Mouse (Mus musculus): Measurements from ENCODE around the gene Rnaseh2a. TPM values are rescaled to one million over a fixed set of nuclear protein-coding genes. Genes with fewer than 3 reads are reported as not detected.

Rnaseh2a gene
- polyA plus RNA-seq, 1 experiment: 1,424 TPM

GRCm38 (mm10) chr8:84989311-84989731, 19.8 kb upstream of the Rnaseh2a start:
- Histone ChIP-seq H3K4me3 (ENCODE audit: control insufficient read depth, low read depth, low read length) (no peak overlapping the region), H3K27ac (ENCODE audit: control insufficient read depth, insufficient read depth, low read depth, low read length) (no peak overlapping the region), H3K4me1 (ENCODE audit: control insufficient read depth, insufficient read depth, low read length) (peaks cover 28% of the 10 kb centered on the region), H3K36me3 (ENCODE audit: control insufficient read depth, insufficient read depth, low read length) (no peaks in the 10 kb centered on the region), H3K27me3 (ENCODE audit: control insufficient read depth, insufficient read depth, low read length) (no peaks in the 10 kb centered on the region)
- TF ChIP-seq CTCF (IDR thresholded peaks at IDR 0.05; ENCODE audit: control insufficient read depth, insufficient read depth, insufficient replicate concordance, low read depth, low read length): no peak
- TF ChIP-seq POLR2A (IDR thresholded peaks at IDR 0.05; ENCODE audit: control insufficient read depth, low read depth, low read length): no peak

GRCm38 (mm10) chr8:84987903-84988302, 18.3 kb upstream of the Rnaseh2a start:
- TF ChIP-seq POLR2A (IDR thresholded peaks at IDR 0.05; ENCODE audit: control insufficient read depth, low read depth, low read length) (no peak), CTCF (IDR thresholded peaks at IDR 0.05; ENCODE audit: control insufficient read depth, insufficient read depth, insufficient replicate concordance, low read depth, low read length) (no peak)
- Histone ChIP-seq H3K27ac (ENCODE audit: control insufficient read depth, insufficient read depth, low read depth, low read length) (no peak overlapping the region), H3K4me1 (ENCODE audit: control insufficient read depth, insufficient read depth, low read length) (peaks cover 28% of the 10 kb centered on the region), H3K4me3 (ENCODE audit: control insufficient read depth, low read depth, low read length) (no peak overlapping the region), H3K27me3 (ENCODE audit: control insufficient read depth, insufficient read depth, low read length) (no peaks in the 10 kb centered on the region), H3K36me3 (ENCODE audit: control insufficient read depth, insufficient read depth, low read length) (no peaks in the 10 kb centered on the region)

DNA sequence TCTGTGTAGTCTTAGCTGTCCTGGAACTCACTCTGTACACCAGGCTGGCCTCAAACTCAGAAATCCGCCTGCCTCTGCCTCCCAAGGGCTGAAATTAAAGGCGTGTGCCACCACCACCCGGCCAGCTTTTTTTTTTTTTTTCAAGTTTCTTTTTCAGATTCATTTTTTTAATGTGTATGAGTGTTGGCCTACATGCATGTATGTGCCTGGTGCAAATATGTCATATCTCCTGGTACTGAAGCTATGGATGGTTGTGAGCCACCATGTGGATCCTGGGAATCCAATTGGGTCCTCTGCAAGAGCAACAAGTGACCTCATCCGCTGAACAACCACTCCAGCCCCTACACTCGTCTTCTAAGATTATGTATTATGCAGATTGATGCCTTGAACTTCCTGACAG, 17.8 kb upstream of the Rnaseh2a start:
- TF ChIP-seq CTCF (IDR thresholded peaks at IDR 0.05; ENCODE audit: control insufficient read depth, insufficient read depth, insufficient replicate concordance, low read depth, low read length) (no peak), POLR2A (IDR thresholded peaks at IDR 0.05; ENCODE audit: control insufficient read depth, low read depth, low read length) (no peak)
- Histone ChIP-seq H3K4me1 (ENCODE audit: control insufficient read depth, insufficient read depth, low read length) (peaks cover 28% of the 10 kb centered on the region), H3K27me3 (ENCODE audit: control insufficient read depth, insufficient read depth, low read length) (no peaks in the 10 kb centered on the region), H3K4me3 (ENCODE audit: control insufficient read depth, low read depth, low read length) (no peak overlapping the region), H3K36me3 (ENCODE audit: control insufficient read depth, insufficient read depth, low read length) (no peaks in the 10 kb centered on the region), H3K27ac (ENCODE audit: control insufficient read depth, insufficient read depth, low read depth, low read length) (no peak overlapping the region)

DNA sequence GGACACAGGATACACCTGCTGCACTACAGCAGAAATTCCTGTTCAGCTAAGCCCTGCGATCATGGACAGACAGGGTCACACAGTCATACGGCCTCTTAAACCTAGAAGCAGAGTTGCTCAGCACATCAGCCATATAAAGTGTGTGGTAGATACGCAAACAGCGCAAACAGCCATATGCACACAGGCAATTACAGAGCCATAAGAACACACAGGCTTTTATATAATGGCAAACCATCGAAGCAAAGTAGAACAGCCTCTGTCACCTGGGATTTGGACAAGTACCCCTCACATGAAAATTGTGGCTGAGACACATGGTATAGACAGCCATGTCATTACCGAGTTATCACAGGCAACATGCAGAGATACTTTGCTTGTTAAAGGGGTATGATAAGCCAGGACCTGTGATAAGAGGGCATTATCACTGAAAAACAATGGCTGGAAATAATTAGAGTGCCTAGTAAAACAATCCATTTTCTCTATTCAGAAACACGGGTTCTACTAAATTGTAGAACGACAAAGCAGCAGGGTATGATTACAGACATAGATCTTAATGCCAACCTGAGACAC, 16.9 kb upstream of the Rnaseh2a start:
- peak overlapping the region; percentile 90 for H3K4me3 ChIP-seq (ENCODE audit: control insufficient read depth, low read depth, low read length)
- H3K36me3 ChIP-seq (ENCODE audit: control insufficient read depth, insufficient read depth, low read length): no peaks in the 10 kb centered on the region
- no peaks in the 10 kb centered on the region for H3K27me3 ChIP-seq (ENCODE audit: control insufficient read depth, insufficient read depth, low read length)
- H3K27ac ChIP-seq (ENCODE audit: control insufficient read depth, insufficient read depth, low read depth, low read length): no peak overlapping the region; the same call in 1 of the 2 replicates
- H3K4me1 ChIP-seq (ENCODE audit: control insufficient read depth, insufficient read depth, low read length): peaks cover 31% of the 10 kb centered on the region
- TF ChIP-seq CTCF (IDR thresholded peaks at IDR 0.05; ENCODE audit: control insufficient read depth, insufficient read depth, insufficient replicate concordance, low read depth, low read length) (no peak), POLR2A (IDR thresholded peaks at IDR 0.05; ENCODE audit: control insufficient read depth, low read depth, low read length) (no peak)

DNA sequence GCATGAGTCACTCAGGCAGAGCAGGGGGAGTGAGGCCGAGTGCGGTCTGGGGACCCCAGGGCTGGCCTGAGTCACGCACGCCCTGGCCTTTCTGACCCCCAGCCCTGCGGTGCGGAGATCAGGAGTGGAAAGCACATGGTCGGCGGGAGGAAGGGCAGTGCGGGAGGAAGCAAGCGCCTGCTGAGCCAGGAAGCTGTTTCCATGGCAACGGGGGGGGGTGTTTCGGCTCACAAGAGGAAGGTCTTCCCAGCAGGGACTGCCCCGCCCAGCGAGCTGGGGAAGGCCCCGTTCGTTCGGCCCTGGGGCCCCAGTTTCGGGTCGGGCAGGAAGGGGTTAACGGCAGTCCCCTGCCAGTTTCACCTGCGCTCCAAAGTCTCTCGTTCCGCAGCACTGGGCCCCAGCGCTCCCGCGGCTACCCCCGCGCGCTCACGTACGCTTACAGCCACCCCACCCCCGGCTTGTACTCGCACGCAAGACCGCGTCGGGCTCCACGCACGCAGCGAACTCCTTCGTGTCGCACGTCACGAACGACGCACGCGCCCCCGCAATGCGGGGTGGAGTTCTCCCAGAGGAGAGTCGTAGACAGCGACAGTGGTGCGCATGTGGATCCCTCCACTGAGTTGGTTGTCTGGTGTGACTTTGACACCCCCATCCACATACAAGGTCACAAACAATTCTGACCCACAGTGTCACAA, 16.3 kb upstream of the Rnaseh2a start:
- Histone ChIP-seq H3K36me3 (ENCODE audit: control insufficient read depth, insufficient read depth, low read length) (no peaks in the 10 kb centered on the region), H3K27me3 (ENCODE audit: control insufficient read depth, insufficient read depth, low read length) (no peaks in the 10 kb centered on the region), H3K4me1 (ENCODE audit: control insufficient read depth, insufficient read depth, low read length) (peaks cover 32% of the 10 kb centered on the region), H3K27ac (ENCODE audit: control insufficient read depth, insufficient read depth, low read depth, low read length) (peak overlapping the region; percentile 80), H3K4me3 (ENCODE audit: control insufficient read depth, low read depth, low read length) (peak overlapping the region; percentile 90)
- TF ChIP-seq POLR2A (IDR thresholded peaks at IDR 0.05; ENCODE audit: control insufficient read depth, low read depth, low read length) (peak; percentile 53; the same call in 1 of the 2 replicates), CTCF (IDR thresholded peaks at IDR 0.05; ENCODE audit: control insufficient read depth, insufficient read depth, insufficient replicate concordance, low read depth, low read length) (no peak)

DNA sequence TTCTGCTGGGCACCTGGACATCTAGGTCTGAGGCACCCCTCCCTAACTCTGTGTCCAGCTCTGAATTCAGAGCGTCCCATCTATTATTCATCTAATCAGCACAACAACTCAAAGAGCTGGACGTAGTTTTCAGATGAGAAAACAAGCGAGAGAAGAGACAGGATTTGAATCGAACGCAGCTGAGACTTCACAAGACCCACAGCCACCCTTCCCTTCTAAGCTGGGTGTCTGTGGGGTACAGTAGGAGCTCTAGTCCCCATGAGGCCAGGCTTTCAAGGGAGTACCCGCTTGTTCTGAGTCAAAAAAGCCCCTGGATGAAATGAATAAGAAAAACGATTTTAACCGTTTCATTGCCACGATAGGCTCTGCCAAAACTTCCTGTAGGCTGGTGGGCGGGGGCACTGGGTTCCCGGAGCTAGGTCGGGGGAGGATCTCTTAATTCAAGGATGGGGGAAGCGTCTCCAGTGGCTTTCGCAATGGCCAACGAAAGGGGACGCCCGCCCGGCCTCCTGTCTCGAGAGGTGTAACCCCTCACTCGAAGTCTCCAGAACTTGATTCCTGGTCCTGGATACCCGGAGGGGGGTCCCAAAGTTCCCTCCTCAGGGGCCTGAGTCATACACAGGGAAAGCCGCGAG, 15.6 kb upstream of the Rnaseh2a start:
- no peak for TF ChIP-seq CTCF (IDR thresholded peaks at IDR 0.05; ENCODE audit: control insufficient read depth, insufficient read depth, insufficient replicate concordance, low read depth, low read length)
- TF ChIP-seq POLR2A (IDR thresholded peaks at IDR 0.05; ENCODE audit: control insufficient read depth, low read depth, low read length): no peak
- Histone ChIP-seq H3K4me3 (ENCODE audit: control insufficient read depth, low read depth, low read length) (peak overlapping the region; percentile 90), H3K27ac (ENCODE audit: control insufficient read depth, insufficient read depth, low read depth, low read length) (peak overlapping the region; percentile 80), H3K36me3 (ENCODE audit: control insufficient read depth, insufficient read depth, low read length) (no peaks in the 10 kb centered on the region), H3K27me3 (ENCODE audit: control insufficient read depth, insufficient read depth, low read length) (no peaks in the 10 kb centered on the region), H3K4me1 (ENCODE audit: control insufficient read depth, insufficient read depth, low read length) (peaks cover 35% of the 10 kb centered on the region)

GRCm38 (mm10) chr8:84984294-84985048, 14.9 kb upstream of the Rnaseh2a start:
- H3K4me3 ChIP-seq (ENCODE audit: control insufficient read depth, low read depth, low read length): peak overlapping the region; percentile 90
- H3K27me3 ChIP-seq (ENCODE audit: control insufficient read depth, insufficient read depth, low read length): no peaks in the 10 kb centered on the region
- peak overlapping the region; percentile 80 for H3K27ac ChIP-seq (ENCODE audit: control insufficient read depth, insufficient read depth, low read depth, low read length)
- H3K36me3 ChIP-seq (ENCODE audit: control insufficient read depth, insufficient read depth, low read length): no peaks in the 10 kb centered on the region
- TF ChIP-seq CTCF (IDR thresholded peaks at IDR 0.05; ENCODE audit: control insufficient read depth, insufficient read depth, insufficient replicate concordance, low read depth, low read length) (no peak), POLR2A (IDR thresholded peaks at IDR 0.05; ENCODE audit: control insufficient read depth, low read depth, low read length) (no peak)
- peaks cover 41% of the 10 kb centered on the region for H3K4me1 ChIP-seq (ENCODE audit: control insufficient read depth, insufficient read depth, low read length)
